Mouse (Mus musculus): ENCODE measurements around the gene Dnajc13.

Gene Dnajc13

GRCm38 (mm10) chr9:104262823-104263352 is at the start of gene Dnajc13:
Gene Dnajc13 (minus strand): TSS chr9:104262930.
- peak; percentile 98 to 99 for DNase-seq (ENCODE audit: low spot score in 2 of 2)

- DNase-seq (ENCODE audit: low spot score in 2 of 2), result peak; percentile 23 to 72
Measured at GRCm38 (mm10) chr9:104306734-104307133, 44.0 kb upstream of the Dnajc13 start.

DNA sequence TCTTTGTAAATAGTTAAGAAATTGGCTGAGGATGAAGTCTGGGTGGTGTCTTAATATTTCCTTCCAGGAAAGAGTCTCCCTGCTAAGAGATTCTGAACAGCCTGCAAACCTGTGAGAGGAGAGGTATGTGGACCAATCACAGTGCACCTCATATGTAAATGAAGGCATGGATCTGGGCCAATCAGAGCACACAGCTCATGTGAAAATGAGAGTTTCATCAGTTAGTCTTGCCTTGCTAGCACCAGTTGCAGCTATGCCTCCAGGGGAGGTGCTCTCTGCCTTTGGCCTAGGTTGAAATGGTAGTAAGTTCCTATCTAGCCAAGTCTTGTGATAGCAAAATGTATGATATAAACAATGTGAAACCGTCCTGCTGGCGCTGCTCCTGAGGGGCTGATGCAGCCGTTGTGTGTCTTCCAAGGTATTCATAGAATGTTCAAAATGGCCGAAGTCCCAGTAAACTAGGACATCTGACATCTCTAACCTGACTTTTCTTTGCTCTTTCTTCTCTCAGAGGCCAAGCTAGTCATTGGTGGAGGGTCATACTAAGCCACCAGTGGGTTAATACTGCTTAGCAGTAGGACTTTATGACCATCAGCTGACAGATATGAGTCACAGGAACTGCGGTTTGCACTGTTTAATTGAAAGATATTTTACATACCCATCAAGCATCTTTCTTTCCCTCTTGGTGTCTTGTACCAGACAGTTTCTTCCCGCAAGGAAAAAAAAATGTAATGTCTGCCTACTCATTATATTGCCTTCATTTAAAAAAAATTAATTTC is 42.8 kb upstream of the Dnajc13 start:
- DNase-seq (ENCODE audit: low spot score in 2 of 2), result no peak

DNA sequence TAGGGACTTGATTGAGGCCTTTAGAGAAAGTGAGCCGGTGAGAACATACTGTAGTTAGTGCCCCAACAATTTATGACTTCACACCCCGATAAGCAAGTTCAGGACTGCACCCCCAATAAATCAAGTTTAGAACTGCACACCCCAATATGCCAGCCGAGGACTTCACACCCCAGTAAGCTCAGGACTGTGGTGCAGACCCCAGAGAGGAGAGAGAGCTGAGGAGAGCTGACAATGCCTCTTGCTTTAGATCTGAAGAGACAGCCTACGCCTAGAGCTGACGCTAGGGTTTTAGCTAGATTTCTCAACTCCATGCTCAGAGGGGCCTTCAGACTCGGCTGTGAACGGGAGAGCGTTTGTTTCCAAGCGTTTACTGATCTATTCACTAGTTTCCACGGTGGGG is 42.1 kb upstream of the Dnajc13 start:
- DNase-seq (ENCODE audit: low spot score in 2 of 2), result no peak

- no peak for DNase-seq (ENCODE audit: low spot score in 2 of 2)
Measured at GRCm38 (mm10) chr9:104304376-104304775, 41.6 kb upstream of the Dnajc13 start.

DNA sequence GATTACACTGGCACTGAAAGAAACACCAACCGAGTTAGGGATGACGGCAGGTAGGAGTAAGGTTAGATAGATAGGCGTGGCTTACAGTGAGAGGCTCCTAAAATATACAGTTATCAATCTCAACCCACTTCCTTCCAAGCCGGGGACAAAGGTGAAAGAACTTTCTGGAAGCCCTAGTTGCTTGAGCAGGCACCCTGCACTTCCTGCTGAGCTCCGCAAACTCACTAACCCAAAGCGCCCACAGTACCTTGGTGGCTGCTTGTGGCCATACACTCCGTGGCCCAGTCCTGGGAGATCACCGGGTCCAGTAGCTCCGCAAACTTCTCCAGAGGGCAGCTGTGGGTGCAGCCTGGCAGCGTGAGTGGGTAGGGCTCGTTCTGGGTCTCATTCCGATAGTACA is 37.8 kb upstream of the Dnajc13 start:
- no peak for DNase-seq (ENCODE audit: low spot score in 2 of 2)

- DNase-seq (ENCODE audit: low spot score in 2 of 2), result no peak
Measured at GRCm38 (mm10) chr9:104297041-104297440, 34.3 kb upstream of the Dnajc13 start.

DNA sequence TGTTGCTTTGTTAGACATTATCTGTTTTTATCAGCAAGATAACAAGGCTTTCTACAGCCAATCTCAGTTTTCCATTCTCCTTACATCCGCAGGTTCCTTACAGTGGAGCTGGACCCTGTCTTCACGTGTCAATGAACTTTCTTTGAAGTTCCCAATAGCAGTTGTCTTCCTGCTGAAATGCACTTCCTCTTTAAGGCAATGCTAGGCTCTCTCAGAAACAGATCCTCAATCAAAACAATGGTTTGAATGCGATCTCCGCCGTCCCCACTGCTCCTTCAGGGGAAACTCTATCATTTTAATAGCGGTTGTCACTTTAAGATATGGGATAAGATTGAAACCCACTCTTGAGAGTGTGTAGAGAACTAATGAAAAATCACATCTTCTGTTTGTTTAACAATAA is 22.2 kb upstream of the Dnajc13 start:
- DNase-seq (ENCODE audit: low spot score in 2 of 2), result no peak

- DNase-seq (ENCODE audit: low spot score in 2 of 2), result no peak
Measured at GRCm38 (mm10) chr9:104282536-104282935, 19.8 kb upstream of the Dnajc13 start.

GRCm38 (mm10) chr9:104281737-104282136 is 19.0 kb upstream of the Dnajc13 start:
- no peak for DNase-seq (ENCODE audit: low spot score in 2 of 2)

- DNase-seq (ENCODE audit: low spot score in 2 of 2), result no peak
Measured at GRCm38 (mm10) chr9:104280725-104281495, 18.2 kb upstream of the Dnajc13 start.

- no peak for DNase-seq (ENCODE audit: low spot score in 2 of 2)
Measured at GRCm38 (mm10) chr9:104277528-104278162, 14.9 kb upstream of the Dnajc13 start.

DNA sequence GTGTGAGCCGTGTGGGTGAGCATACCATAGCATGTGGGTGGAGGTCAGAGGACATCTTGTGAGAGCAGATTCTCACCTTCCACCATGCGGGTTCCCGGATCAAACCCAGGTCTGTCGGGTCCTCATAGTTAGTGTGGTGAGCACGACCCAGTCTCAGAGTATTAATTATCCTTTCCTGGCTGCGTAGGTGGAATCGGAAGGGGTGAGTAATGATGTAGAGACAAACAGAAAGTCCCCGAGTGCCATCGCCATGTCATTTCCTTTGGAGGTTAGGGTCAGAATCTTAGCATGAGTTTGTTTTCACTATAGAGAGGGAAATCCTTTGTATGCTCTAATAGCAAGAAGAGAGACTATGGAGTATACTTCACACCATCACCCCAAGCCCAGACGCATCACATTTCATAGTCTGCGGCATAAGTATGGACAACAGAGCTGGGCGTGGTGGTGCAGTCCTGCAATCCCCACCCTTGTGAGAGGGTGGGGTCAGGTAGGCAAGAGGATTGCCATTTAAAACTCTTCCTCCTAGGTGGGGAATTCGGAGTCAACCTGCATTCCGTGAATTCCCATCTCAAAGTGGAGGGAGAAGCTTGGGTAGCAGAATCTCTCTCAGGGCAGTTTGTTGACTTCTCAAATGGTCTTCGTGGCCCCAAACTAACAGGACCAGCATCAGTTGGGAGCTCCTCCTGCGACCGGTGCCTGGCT is 12.5 kb upstream of the Dnajc13 start:
- DNase-seq (ENCODE audit: low spot score in 2 of 2), result no peak

DNA sequence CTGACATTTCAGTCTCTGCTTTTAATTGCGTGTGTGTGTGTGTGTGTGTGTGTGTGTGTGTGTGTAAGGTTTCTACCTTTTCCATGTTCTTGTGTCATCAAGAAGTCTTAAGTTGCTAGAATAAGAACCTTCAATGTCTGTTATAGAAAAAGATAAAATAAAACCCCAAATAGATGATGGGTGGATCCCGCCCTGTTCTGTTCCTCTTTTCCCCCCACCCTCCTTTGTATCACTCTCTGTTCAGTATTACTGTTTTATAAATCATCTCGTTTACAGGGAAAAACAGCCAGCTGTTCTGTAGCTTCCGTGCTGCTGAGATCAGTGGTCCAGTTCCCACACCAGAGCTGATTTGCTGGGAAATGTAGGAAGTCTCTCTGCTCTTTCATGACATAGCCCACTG is 9.3 kb upstream of the Dnajc13 start:
- no peak for DNase-seq (ENCODE audit: low spot score in 2 of 2)

- DNase-seq (ENCODE audit: low spot score in 2 of 2), result no peak
Measured at GRCm38 (mm10) chr9:104271642-104272041, 8.9 kb upstream of the Dnajc13 start.

GRCm38 (mm10) chr9:104269944-104270343 is 7.2 kb upstream of the Dnajc13 start:
- DNase-seq (ENCODE audit: low spot score in 2 of 2), result no peak

DNA sequence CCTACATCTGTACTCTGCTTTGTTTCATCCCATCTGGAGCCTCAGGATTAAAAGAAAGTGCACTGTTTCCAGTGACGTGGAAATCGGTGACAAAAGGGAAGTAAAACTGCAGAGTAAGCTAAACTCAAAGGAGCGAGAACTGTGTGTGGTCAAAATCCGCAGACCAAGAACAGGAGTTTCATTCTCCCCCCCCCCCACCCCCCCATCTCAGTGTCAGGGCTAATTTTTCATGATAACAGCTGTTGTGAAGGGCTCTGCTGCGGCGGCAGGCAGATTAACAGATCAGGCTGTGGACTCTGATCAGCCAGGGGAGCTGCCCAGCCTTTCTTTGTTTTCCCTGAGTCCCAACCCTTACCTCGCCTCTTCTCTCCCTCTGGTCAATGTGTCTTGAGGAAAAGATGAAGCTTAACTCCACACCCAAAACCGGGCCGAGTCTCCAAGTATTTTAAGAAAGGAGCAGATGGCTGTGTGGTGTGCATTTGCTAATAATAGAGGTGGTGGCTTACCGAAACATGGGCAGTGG is 6.7 kb upstream of the Dnajc13 start:
- DNase-seq (ENCODE audit: low spot score in 2 of 2), result no peak

DNA sequence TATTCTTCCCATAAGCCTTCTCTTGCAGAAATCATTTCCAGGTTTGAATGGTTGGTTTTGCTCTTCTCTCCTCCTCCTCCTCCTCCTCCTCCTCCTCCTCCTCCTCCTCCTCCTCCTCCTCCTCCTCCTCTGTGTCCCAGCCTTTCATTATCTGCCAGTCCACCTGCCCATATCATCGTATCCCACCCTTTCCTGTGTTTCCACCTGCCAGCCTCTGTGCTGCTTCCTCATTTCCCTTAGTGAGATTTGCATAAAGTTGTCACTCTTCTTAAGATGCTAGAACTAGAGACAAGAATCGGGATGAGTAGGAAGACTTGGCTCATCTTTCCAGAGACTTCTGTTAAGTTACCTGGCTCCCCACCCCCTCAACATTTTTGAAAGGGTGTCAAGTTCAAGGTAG is 1.8 kb upstream of the Dnajc13 start:
- no peak for DNase-seq (ENCODE audit: low spot score in 2 of 2)

GRCm38 (mm10) chr9:104262016-104262762 is 541 bp downstream of the Dnajc13 start:
- DNase-seq (ENCODE audit: low spot score in 2 of 2), result no peak

- no peak for DNase-seq (ENCODE audit: low spot score in 2 of 2)
Measured at GRCm38 (mm10) chr9:104260306-104260705, 2.4 kb downstream of the Dnajc13 start.

DNA sequence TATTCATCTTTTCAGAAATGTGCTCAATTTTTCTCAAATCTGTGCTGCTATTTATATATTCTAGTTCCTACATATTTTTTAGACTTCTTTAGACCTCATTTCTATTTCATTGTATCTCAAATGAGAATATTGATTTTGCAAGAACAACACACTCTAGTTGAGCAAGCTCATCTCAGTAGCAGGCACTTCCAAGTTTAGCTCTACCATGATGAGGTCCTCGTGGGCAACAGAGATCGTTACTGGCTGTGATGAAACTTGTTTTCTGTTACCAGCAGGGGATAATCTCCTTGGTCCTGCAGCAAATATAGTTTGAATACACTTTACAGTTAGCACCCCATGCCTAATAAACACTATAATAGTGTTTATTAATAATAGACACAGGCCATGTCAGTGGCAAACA is 6.6 kb downstream of the Dnajc13 start:
- DNase-seq (ENCODE audit: low spot score in 2 of 2), result no peak

Measured in urinary bladder, postnatal 4 days (tissue).